Mouse (Mus musculus): Measurements from ENCODE around the gene Avl9. TPM values are rescaled to one million over a fixed set of nuclear protein-coding genes. Genes with fewer than 3 reads are reported as not detected.

Gene Avl9
- polyA plus RNA-seq, 2 experiments, result 9.0 to 13.0 TPM

DNA sequence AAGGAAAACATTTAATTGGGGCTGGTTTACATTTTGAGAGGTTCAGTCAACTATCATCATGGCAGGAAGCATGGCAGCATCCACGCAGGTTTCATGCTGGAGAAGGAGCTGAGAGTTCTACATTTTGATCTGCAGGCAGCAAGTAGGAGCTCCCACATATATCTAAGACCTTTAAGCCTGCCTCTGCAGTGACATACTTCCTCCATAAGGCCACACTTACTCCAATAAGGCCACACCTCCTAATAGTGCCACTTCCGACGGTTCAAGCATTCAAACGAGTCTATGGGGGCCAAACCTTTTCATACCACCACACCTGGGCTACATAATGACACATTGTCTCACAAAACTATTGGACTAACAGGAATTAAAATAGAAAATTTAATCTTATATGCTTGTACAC, 51.0 kb downstream of the Avl9 start:
- Histone ChIP-seq H3K4me2 (replicated peaks; ENCODE audit: low read depth, low read length, severe bottlenecking) (no peak overlapping the region), H3K9ac (ENCODE audit: low read depth, low read length, severe bottlenecking) (no peak overlapping the region), H3K9me3 (ENCODE audit: control insufficient read depth, low read length) (no peaks in the 10 kb centered on the region), H3K4me3 (replicated peaks; ENCODE audit: low read length) (no peak overlapping the region), H3K4me1 (ENCODE audit: control insufficient read depth, insufficient read depth, low read length) (no peaks in the 10 kb centered on the region), H3K36me3 (ENCODE audit: control insufficient read depth, insufficient read depth, low read length) (peaks cover 11% of the 10 kb centered on the region; the same call in 1 of the 2 replicates), H3K27ac (replicated peaks; ENCODE audit: low read depth, low read length) (no peak overlapping the region), H3K27me3 (ENCODE audit: control insufficient read depth, insufficient read depth, low read length) (no peaks in the 10 kb centered on the region)
- no peak for ATAC-seq (ENCODE audit: low FRiP score, low read depth)
- no peak for TF ChIP-seq POLR2A (IDR thresholded peaks at IDR 0.05; ENCODE audit: borderline replicate concordance, extremely low read depth, insufficient read depth, insufficient read length)
- DNase-seq (ENCODE audit: low spot score), result no peak
- WGBS, result 67% methylated on average over 4 of the region's 4 CpGs

DNA sequence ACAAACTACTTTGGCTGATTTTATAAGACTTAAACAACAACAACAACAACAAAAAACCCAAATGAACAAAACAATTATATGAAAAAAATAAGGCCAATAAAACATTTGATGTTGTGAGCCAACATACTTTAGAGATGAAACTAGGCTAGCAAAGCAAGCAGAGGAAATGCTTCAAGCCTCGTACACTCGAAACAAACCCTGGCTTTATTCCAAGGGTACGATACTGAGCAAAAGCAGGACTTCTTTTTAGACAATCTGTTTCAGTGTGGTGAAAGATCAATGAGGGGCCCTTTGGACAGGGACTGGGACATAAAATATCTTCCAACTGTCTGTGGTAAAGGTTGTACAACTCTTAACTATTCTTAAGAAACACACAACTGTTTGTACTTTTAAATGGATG, 61.1 kb downstream of the Avl9 start:
- no peak for TF ChIP-seq POLR2A (IDR thresholded peaks at IDR 0.05; ENCODE audit: borderline replicate concordance, extremely low read depth, insufficient read depth, insufficient read length)
- no peaks in the 10 kb centered on the region for H3K9me3 ChIP-seq (ENCODE audit: control insufficient read depth, low read length)
- ATAC-seq (ENCODE audit: low FRiP score, low read depth) (no peak), DNase-seq (ENCODE audit: low spot score) (no peak)
- H3K9ac ChIP-seq (ENCODE audit: low read depth, low read length, severe bottlenecking), result no peak overlapping the region
- peaks cover 44% of the 10 kb centered on the region for H3K36me3 ChIP-seq (ENCODE audit: control insufficient read depth, insufficient read depth, low read length)
- H3K4me2 ChIP-seq (replicated peaks; ENCODE audit: low read depth, low read length, severe bottlenecking), result no peak overlapping the region
- no peak overlapping the region for H3K27ac ChIP-seq (replicated peaks; ENCODE audit: low read depth, low read length)
- WGBS, result 75% methylated on average over 3 of the region's 3 CpGs
- no peak overlapping the region for H3K4me3 ChIP-seq (replicated peaks; ENCODE audit: low read length)
- no peaks in the 10 kb centered on the region for H3K4me1 ChIP-seq (ENCODE audit: control insufficient read depth, insufficient read depth, low read length)
- H3K27me3 ChIP-seq (ENCODE audit: control insufficient read depth, insufficient read depth, low read length), result no peaks in the 10 kb centered on the region

DNA sequence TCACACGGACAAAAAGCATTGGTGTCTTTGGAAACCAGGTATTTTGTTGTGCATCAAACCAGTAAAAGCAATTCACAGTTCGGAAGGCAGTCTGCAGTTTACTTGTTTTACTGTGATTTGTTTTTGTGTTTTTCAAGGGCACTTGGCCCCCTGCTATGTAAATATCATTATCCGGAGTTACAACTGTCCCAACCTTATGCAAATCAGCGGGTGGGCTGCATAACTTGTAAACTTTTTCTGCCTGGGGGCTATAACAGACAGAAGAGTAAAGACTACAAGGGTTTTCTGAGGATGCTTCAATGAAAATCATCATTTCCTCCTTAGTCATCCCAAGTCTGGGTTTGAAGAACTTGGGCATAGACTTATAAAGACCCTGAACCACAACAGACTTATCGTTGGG, 64.9 kb downstream of the Avl9 start:
- Histone ChIP-seq H3K4me2 (replicated peaks; ENCODE audit: low read depth, low read length, severe bottlenecking) (no peak overlapping the region), H3K4me3 (replicated peaks; ENCODE audit: low read length) (no peak overlapping the region), H3K36me3 (ENCODE audit: control insufficient read depth, insufficient read depth, low read length) (peaks cover 68% of the 10 kb centered on the region), H3K9ac (ENCODE audit: low read depth, low read length, severe bottlenecking) (no peak overlapping the region), H3K9me3 (ENCODE audit: control insufficient read depth, low read length) (no peaks in the 10 kb centered on the region), H3K27ac (replicated peaks; ENCODE audit: low read depth, low read length) (no peak overlapping the region), H3K4me1 (ENCODE audit: control insufficient read depth, insufficient read depth, low read length) (no peaks in the 10 kb centered on the region), H3K27me3 (ENCODE audit: control insufficient read depth, insufficient read depth, low read length) (no peaks in the 10 kb centered on the region)
- TF ChIP-seq POLR2A (IDR thresholded peaks at IDR 0.05; ENCODE audit: borderline replicate concordance, extremely low read depth, insufficient read depth, insufficient read length), result no peak
- WGBS, result 90% methylated on average over 5 of the region's 5 CpGs
- ATAC-seq (ENCODE audit: low FRiP score, low read depth) (no peak), DNase-seq (ENCODE audit: low spot score) (no peak)

DNA sequence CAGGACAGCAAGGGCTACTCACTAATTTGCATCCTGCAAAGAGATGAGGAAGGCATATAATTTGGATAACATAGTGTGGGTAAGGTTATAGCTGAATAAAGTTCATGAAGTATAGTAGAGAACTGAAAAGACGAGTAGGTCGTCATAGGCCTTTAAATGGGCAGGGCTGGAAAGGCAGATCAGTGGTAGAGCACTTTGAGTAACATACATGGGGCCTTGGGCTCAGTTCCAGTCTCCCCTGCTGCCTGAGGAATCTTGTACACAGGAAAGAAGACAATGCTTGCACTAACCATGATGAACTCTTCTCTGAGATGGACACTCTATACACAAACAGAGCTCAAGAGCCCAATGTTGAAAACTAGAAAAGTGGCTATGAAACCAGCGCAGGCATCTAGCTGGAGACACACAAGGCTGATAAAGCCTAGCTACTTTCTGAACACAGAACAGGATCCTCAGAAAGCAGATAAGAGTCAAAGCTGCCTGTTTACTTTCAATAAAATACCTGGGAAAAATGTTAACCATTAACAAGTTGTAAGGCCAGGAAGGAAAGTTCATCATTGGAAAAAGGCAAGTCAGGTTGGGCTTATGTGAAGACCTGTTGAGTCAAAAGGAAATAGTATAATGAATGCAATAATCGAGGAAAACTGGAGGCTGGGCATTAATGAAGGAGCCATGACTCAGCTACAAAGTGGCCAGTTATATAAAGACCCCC, 69.0 kb downstream of the Avl9 start:
- Histone ChIP-seq H3K27me3 (ENCODE audit: control insufficient read depth, insufficient read depth, low read length) (no peaks in the 10 kb centered on the region), H3K4me3 (replicated peaks; ENCODE audit: low read length) (no peak overlapping the region), H3K27ac (replicated peaks; ENCODE audit: low read depth, low read length) (no peak overlapping the region), H3K9me3 (ENCODE audit: control insufficient read depth, low read length) (no peaks in the 10 kb centered on the region), H3K9ac (ENCODE audit: low read depth, low read length, severe bottlenecking) (no peak overlapping the region), H3K4me2 (replicated peaks; ENCODE audit: low read depth, low read length, severe bottlenecking) (no peak overlapping the region), H3K36me3 (ENCODE audit: control insufficient read depth, insufficient read depth, low read length) (peaks cover 61% of the 10 kb centered on the region), H3K4me1 (ENCODE audit: control insufficient read depth, insufficient read depth, low read length) (0 out of 2 replicates have a peak, but pooled peaks cover 2% of the 10 kb centered on the region)
- DNase-seq (ENCODE audit: low spot score), result no peak
- WGBS, result 94% methylated on average over 4 of the region's 4 CpGs
- ATAC-seq (ENCODE audit: low FRiP score, low read depth), result no peak
- no peak for TF ChIP-seq POLR2A (IDR thresholded peaks at IDR 0.05; ENCODE audit: borderline replicate concordance, extremely low read depth, insufficient read depth, insufficient read length)

DNA sequence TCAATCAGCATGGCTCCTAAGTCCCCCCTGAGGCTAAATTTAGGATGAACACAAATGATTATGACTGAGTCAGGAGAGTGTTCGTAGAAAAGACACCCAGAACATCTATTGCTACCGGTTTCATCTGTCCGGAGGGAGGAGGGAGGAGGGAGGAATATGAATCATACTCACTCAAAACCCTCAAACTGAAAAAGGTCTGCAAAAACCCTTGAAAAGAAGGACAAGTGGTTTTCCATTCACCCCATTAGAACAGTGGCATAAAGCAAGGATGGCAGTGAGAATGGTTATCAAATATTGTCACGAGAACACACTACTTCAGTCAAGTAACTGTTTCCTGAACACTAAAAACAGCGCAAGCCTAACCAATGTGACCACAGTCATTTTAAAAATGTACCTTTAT, 70.4 kb downstream of the Avl9 start:
- WGBS, result 85% methylated on average over 5 of the region's 5 CpGs

More for the DNA sequence above, 70.4 kb downstream of the Avl9 start:
- peaks cover 48% of the 10 kb centered on the region for H3K36me3 ChIP-seq (ENCODE audit: control insufficient read depth, insufficient read depth, low read length)
- DNase-seq (ENCODE audit: low spot score) (no peak), ATAC-seq (ENCODE audit: low FRiP score, low read depth) (no peak)
- no peak for TF ChIP-seq POLR2A (IDR thresholded peaks at IDR 0.05; ENCODE audit: borderline replicate concordance, extremely low read depth, insufficient read depth, insufficient read length)
- H3K4me2 ChIP-seq (replicated peaks; ENCODE audit: low read depth, low read length, severe bottlenecking), result no peak overlapping the region
- no peaks in the 10 kb centered on the region for H3K27me3 ChIP-seq (ENCODE audit: control insufficient read depth, insufficient read depth, low read length)
- no peak overlapping the region for H3K27ac ChIP-seq (replicated peaks; ENCODE audit: low read depth, low read length)
- no peak overlapping the region for H3K4me3 ChIP-seq (replicated peaks; ENCODE audit: low read length)
- 0 out of 2 replicates have a peak, but pooled peaks cover 2% of the 10 kb centered on the region for H3K4me1 ChIP-seq (ENCODE audit: control insufficient read depth, insufficient read depth, low read length)
- H3K9ac ChIP-seq (ENCODE audit: low read depth, low read length, severe bottlenecking), result no peak overlapping the region
- H3K9me3 ChIP-seq (ENCODE audit: control insufficient read depth, low read length), result no peaks in the 10 kb centered on the region
